Mouse (Mus musculus): ENCODE data around the gene Capn7. TPM values are rescaled to one million over a fixed set of nuclear protein-coding genes. Genes with fewer than 3 reads are reported as not detected.

Gene Capn7
- polyA plus RNA-seq, 1 experiment = 38.0 TPM

GRCm38 (mm10) chr14:31419279-31419678, 82.8 kb downstream of the Capn7 start:
- no peak overlapping the region; the same call in 1 of the 2 replicates for H3K27ac ChIP-seq (ENCODE audit: insufficient read depth, low read length)
- H3K4me3 ChIP-seq (replicated peaks; ENCODE audit: insufficient read depth, low read depth, low read length) = no peak overlapping the region
- TF ChIP-seq CTCF (IDR thresholded peaks at IDR 0.05; ENCODE audit: borderline replicate concordance, insufficient read depth, low read depth, low read length) (no peak), POLR2A (IDR thresholded peaks at IDR 0.05; ENCODE audit: borderline replicate concordance, insufficient read depth, low read length) (no peak)
- WGBS = 21% methylated on average over 4 of the region's 4 CpGs
- H3K4me1 ChIP-seq (ENCODE audit: control insufficient read depth, insufficient read depth, low read length) = peaks cover 62% of the 10 kb centered on the region
- no peak for DNase-seq
- no peaks in the 10 kb centered on the region for H3K27me3 ChIP-seq (ENCODE audit: control insufficient read depth, insufficient read depth, low read length)

DNA sequence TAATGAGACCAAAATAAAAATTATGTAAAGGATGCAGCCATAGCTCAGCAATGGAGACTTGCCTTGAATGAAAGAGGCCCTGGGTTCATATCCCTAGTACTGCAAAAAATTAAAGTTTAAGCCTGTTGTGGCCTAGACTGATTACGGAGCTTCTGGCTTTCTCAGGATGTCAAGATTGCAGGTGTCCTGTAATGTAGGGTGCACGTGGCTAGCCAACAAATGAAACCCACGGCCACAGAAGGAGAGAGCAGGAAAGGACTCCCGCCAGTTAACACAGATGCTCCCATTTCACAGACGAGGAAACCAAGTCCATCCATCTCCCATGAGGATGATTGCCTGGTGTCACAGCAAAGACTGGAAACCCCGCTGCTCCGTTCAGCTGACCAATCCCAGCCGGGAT, 83.7 kb downstream of the Capn7 start:
- Histone ChIP-seq H3K4me3 (replicated peaks; ENCODE audit: insufficient read depth, low read depth, low read length) (no peak overlapping the region), H3K4me1 (ENCODE audit: control insufficient read depth, insufficient read depth, low read length) (peaks cover 57% of the 10 kb centered on the region), H3K27ac (ENCODE audit: insufficient read depth, low read length) (0 out of 2 replicates have a peak overlapping the region, but pooled peaks have one; percentile 18), H3K27me3 (ENCODE audit: control insufficient read depth, insufficient read depth, low read length) (no peaks in the 10 kb centered on the region)
- TF ChIP-seq POLR2A (IDR thresholded peaks at IDR 0.05; ENCODE audit: borderline replicate concordance, insufficient read depth, low read length) = no peak
- no peak for TF ChIP-seq CTCF (IDR thresholded peaks at IDR 0.05; ENCODE audit: borderline replicate concordance, insufficient read depth, low read depth, low read length)
- DNase-seq = no peak
- 64% methylated on average over 8 of the region's 8 CpGs for WGBS

- DNase-seq = no peak
- 0 out of 2 replicates have a peak overlapping the region, but pooled peaks have one; percentile 18 for H3K27ac ChIP-seq (ENCODE audit: insufficient read depth, low read length)
- H3K4me1 ChIP-seq (ENCODE audit: control insufficient read depth, insufficient read depth, low read length) = peaks cover 53% of the 10 kb centered on the region
- TF ChIP-seq CTCF (IDR thresholded peaks at IDR 0.05; ENCODE audit: borderline replicate concordance, insufficient read depth, low read depth, low read length) (no peak), POLR2A (IDR thresholded peaks at IDR 0.05; ENCODE audit: borderline replicate concordance, insufficient read depth, low read length) (no peak)
- no peaks in the 10 kb centered on the region for H3K27me3 ChIP-seq (ENCODE audit: control insufficient read depth, insufficient read depth, low read length)
- 84% methylated on average over 7 of the region's 7 CpGs for WGBS
- H3K4me3 ChIP-seq (replicated peaks; ENCODE audit: insufficient read depth, low read depth, low read length) = no peak overlapping the region
Observed at GRCm38 (mm10) chr14:31420562-31420961, 84.1 kb downstream of the Capn7 start.

DNA sequence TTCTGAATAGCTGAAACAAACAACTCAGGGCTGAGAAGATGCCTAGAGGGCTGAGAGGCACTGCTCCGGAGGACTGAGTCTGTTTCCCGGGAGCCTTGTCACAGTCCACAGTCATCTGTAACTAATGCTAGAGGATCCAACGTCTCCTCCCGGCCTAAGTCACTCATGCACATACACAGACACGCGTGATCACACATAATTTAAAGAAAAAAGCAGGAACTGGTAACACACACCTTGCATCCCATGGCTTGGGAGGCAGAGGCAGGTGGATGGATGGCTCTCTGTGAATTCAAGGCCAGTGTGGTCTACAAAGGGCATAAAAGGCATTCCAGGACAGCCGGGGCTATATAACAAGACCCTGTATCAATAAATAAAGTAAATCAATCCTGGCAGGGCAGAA, 84.5 kb downstream of the Capn7 start:
- H3K27ac ChIP-seq (ENCODE audit: insufficient read depth, low read length) = peak overlapping the region; percentile 40; the same call in 1 of the 2 replicates
- 36% methylated on average over 7 of the region's 7 CpGs for WGBS
- peaks cover 50% of the 10 kb centered on the region for H3K4me1 ChIP-seq (ENCODE audit: control insufficient read depth, insufficient read depth, low read length)
- no peak for DNase-seq
- TF ChIP-seq CTCF (IDR thresholded peaks at IDR 0.05; ENCODE audit: borderline replicate concordance, insufficient read depth, low read depth, low read length) (no peak), POLR2A (IDR thresholded peaks at IDR 0.05; ENCODE audit: borderline replicate concordance, insufficient read depth, low read length) (no peak)
- H3K4me3 ChIP-seq (replicated peaks; ENCODE audit: insufficient read depth, low read depth, low read length) = no peak overlapping the region
- no peaks in the 10 kb centered on the region for H3K27me3 ChIP-seq (ENCODE audit: control insufficient read depth, insufficient read depth, low read length)

Other genes starting within 250 kb of the Capn7 start
- gene Smim4, start 207.7 kb upstream of the Capn7 start, polyA plus RNA-seq (2012; rRNA removed) = 35.3 and 42.4 TPM in 2 replicates
- gene Nt5dc2, start 205.6 kb upstream of the Capn7 start, polyA plus RNA-seq (2012; rRNA removed) = 28.3 and 28.4 TPM in 2 replicates
- gene Stab1, start 168.0 kb upstream of the Capn7 start, polyA plus RNA-seq (2012; rRNA removed) = 8.6 and 9.6 TPM in 2 replicates
- 6.1 and 7.6 TPM in 2 replicates for gene Tnnc1, start 128.3 kb upstream of the Capn7 start, polyA plus RNA-seq (2012; rRNA removed)
- 292 and 304 TPM in 2 replicates for gene Nisch, start 119.7 kb upstream of the Capn7 start, polyA plus RNA-seq (2012; rRNA removed)
- 3.0 and 3.2 TPM in 2 replicates for gene Sema3g, start 118.8 kb upstream of the Capn7 start, polyA plus RNA-seq (2012; rRNA removed)
- gene Phf7, start 85.3 kb upstream of the Capn7 start, polyA plus RNA-seq (2012; rRNA removed) = 6.5 and 7.8 TPM in 2 replicates
- gene Bap1, start 85.2 kb upstream of the Capn7 start, polyA plus RNA-seq (2012; rRNA removed) = 128 and 131 TPM in 2 replicates
- 1.3 and 1.9 TPM in 2 replicates for gene Dnah1, start 12.7 kb upstream of the Capn7 start, polyA plus RNA-seq (2012; rRNA removed)
- gene Sh3bp5, start 99.4 kb downstream of the Capn7 start, polyA plus RNA-seq (2012; rRNA removed) = 72.9 and 77.1 TPM in 2 replicates
- 25.0 and 26.5 TPM in 2 replicates for gene Eaf1, start 157.8 kb downstream of the Capn7 start, polyA plus RNA-seq (2012; rRNA removed)
- gene Mettl6, start 158.4 kb downstream of the Capn7 start, polyA plus RNA-seq (2012; rRNA removed) = 22.8 and 23.6 TPM in 2 replicates